Mouse (Mus musculus) ES-E14 (cell line): ENCODE data around the gene Iqsec1.

ENCODE experiments used
- HCFC1 ChIP-seq: IDR thresholded peaks from 2 replicates; pipeline ENCODE4 v1.6.1; 2012; ENCODE audit warnings: low read length, inconsistent platforms, borderline replicate concordance; ENCODE audit not compliant: insufficient read depth
- ZNF384 ChIP-seq: IDR thresholded peaks from 2 replicates; pipeline ENCODE4 v1.6.1; 2012; ENCODE audit warnings: low read depth, low read length, inconsistent platforms

DNA sequence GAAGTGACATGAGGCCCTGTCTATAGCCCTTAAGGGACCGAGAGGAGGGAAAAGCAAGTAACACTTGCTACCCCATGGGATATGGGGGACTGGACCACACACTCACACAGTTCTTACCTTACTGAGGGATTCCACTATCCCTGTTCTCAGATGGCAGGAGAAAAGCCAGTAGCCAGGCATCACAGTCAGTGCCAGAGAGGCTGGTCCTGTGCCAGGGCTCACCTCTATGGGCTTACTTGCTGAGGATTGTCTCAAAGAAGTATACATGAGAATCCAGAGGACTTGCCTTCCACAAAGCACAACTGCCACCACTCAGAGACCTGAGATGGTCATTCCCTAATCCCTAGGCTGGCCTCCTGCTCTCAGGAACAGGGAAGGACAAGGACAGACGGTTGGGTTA, 296.1 kb downstream of the Iqsec1 start:
- TF ChIP-seq HCFC1 (no peak), ZNF384 (no peak)
